Mouse (Mus musculus) neural tube, postnatal 0 days (tissue): Measurements from ENCODE around the gene Fbxl2. TPM values are rescaled to one million over a fixed set of nuclear protein-coding genes. Genes with fewer than 3 reads are reported as not detected.

Source experiments
- polyA plus RNA-seq: library from polyadenylated mRNA; unstranded; fragments of >200 nt; fragmentation: Nextera tagmentation; extraction: Ambion mirVana; gene quantifications from 2 replicates; pipeline ENCODE4 v1.2.1, GENCODE M21; 2015

The Fbxl2 gene
- polyA plus RNA-seq: 24.0 and 26.9 TPM in 2 replicates

GRCm38 (mm10) chr9:114046028-114046427 lies at the start of gene Fbxl2:
Gene Fbxl2 (minus strand): TSS chr9:114046191.

GRCm38 (mm10) chr9:114057090-114057796 lies 11.3 kb upstream of the Fbxl2 start, which contains the start of gene Susd5:
Gene Susd5 (plus strand): TSS chr9:114057140.

GRCm38 (mm10) chr9:113930534-113931374 lies 115.2 kb downstream of the Fbxl2 start, which contains the start of gene Ubp1:
Gene Ubp1 (plus strand): TSS chr9:113930934.

Other genes with a start within 250 kb of the Fbxl2 start
- gene Ubp1, start 115.3 kb downstream of the Fbxl2 start, polyA plus RNA-seq: 23.5 and 24.1 TPM in 2 replicates
- 2.0 and 2.1 TPM in 2 replicates for gene Susd5, start 10.9 kb upstream of the Fbxl2 start, polyA plus RNA-seq